Mouse (Mus musculus): ENCODE results near the gene Rnf39.

DNA sequence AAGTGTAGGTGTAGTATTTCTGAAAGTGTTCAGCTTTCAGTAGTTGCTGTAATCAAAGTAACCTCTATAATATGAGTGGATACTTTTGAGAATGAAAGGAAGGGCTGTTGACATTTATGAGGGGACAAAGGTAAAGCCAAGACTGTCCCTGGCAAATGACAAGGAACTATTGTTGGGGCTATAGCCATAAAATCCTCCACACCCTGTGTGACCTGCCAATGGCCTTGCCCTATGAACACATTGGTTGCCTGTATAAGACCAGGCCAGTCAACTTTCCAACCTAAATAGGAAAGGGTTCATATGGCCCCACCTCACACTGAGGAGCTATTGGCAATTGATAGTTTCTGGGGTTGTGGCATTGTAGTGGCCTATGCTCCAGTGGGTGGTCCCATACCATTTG, 45.7 kb upstream of the Rnf39 start:
- TF ChIP-seq KAT2A (IDR thresholded peaks at IDR 0.05; ENCODE audit: insufficient replicate concordance, low read length) (no peak), CTCF (conservative IDR thresholded peaks at IDR 0.05 in 1 of 2, IDR thresholded peaks at IDR 0.05 in 1 of 2; ENCODE audit: low read depth in 2 of 2, low read length in 2 of 2) (no peak)

Measured in CH12.LX (cell line).